Mouse (Mus musculus) lung, adult 2 months (tissue): ENCODE results near the gene Blmh.

Experiments
- CTCF ChIP-seq: fragments of 200-500 bp; IDR thresholded peaks from 2 replicates; pipeline ENCODE4 v1.5.1; 2011; ENCODE audit warnings: mild to moderate bottlenecking, low read length, control low read depth; ENCODE audit not compliant: insufficient read depth
- POLR2A ChIP-seq: fragments of 200-500 bp; IDR thresholded peaks from 2 replicates; pipeline ENCODE4 v1.6.1; 2011; ENCODE audit warnings: low read depth, mild to moderate bottlenecking, control low read depth, low read length, borderline replicate concordance; ENCODE audit errors: extremely low read depth

- TF ChIP-seq POLR2A = no peak
- no peak for TF ChIP-seq CTCF
Observed at GRCm38 (mm10) chr11:76879816-76880215, 44.8 kb upstream of the Blmh start.
